ENCODE assay signal across 9 mouse cellular contexts in the genomic region with DNA sequence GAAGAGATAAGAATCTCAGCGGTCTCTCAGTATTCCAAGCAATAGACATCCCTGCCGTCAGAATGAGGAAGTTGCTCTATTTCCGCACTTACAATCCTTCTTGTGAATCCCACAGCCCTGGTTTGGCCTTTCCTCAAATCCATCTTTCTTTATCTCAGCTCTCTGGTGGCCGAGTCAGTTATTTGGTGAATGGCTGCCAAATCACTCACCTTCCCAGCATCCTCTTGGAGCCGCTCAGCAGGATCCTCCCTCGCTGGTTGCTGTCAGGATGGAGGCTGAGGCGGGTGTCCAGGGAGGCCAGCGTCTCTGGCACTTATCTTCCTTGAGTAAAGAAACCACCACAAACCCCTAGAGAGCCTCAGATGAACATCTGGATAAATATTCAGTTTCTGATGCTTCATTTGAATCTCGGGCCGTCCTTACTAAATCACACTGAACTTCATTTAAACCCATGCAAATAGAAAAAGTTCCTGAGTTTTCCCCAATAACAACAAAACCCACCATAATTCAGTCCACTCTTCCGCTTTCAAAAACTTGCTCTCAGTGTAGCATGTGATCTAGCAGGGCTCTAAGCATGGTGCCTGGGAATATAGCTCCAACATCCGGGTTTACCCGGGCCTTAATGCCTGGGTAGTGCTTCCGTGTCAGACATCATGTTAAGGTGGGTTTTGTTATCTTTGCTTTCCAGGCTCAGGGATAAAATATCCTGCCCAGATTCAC.
DNase-seq lines count a peak whose midpoint lies in the region; ATAC-seq and TF ChIP-seq lines count a peak whose summit lies in the region.
"Had no signal": no experiment of that assay in that cellular context is flagged by ENCODE, and none has a peak within 500 bp of the region (broad histone marks: within the 10 kb centered on the region; RNA-seq: fewer than 3 reads in every experiment).

No protein-coding gene starts in this region.

- H3K9ac ChIP-seq in liver, embryonic 12.5 days: no peak overlapping the region
- H3K9ac ChIP-seq in embryonic facial prominence, embryonic 15.5 days: no peak overlapping the region
- H3K9ac ChIP-seq in lung, postnatal 0 days (replicated peaks; ENCODE audit: low read depth): no peak overlapping the region
- H3K9ac ChIP-seq: neural tube, embryonic 12.5 days had no signal

- intact Hi-C loops in heart, postnatal 36 days (cut with DNase I): no loop called here

- no peak for TF ChIP-seq EP300 in lung, postnatal 0 days (IDR thresholded peaks at IDR 0.05)

- ATAC-seq in liver, embryonic 12.5 days: no peak
- ATAC-seq in embryonic facial prominence, embryonic 15.5 days (ENCODE audit: insufficient number of reproducible peaks, low FRiP score, low TSS enrichment, low read depth): 0 out of 2 replicates have a peak, but pooled peaks have one; percentile 47
- ATAC-seq in lung, postnatal 0 days: peak; percentile 39
- ATAC-seq in erythroblast, adult 5-6 weeks (replicated peaks; ENCODE audit: low FRiP score, poor library complexity, severe bottlenecking): no peak

- no peak overlapping the region for H3K27ac ChIP-seq in liver, embryonic 12.5 days
- peak overlapping the region; percentile 17; the same call in 1 of the 2 replicates for H3K27ac ChIP-seq in embryonic facial prominence, embryonic 15.5 days (replicated peaks)
- no peak overlapping the region for H3K27ac ChIP-seq in lung, postnatal 0 days (ENCODE audit: low read length)
- H3K27ac ChIP-seq: neural tube, embryonic 12.5 days had no signal

- WGBS in liver, embryonic 12.5 days (ENCODE audit: insufficient replicate concordance): 34% methylated on average over 14 of the region's 14 CpGs
- 54% methylated on average over 14 of the region's 14 CpGs for WGBS in embryonic facial prominence, embryonic 15.5 days
- 43% methylated on average over 14 of the region's 14 CpGs for WGBS in lung, postnatal 0 days

- H3K9me3 ChIP-seq in liver, embryonic 12.5 days (replicated peaks): no peaks in the 10 kb centered on the region
- H3K9me3 ChIP-seq in embryonic facial prominence, embryonic 15.5 days (replicated peaks): no peaks in the 10 kb centered on the region
- no peaks in the 10 kb centered on the region for H3K9me3 ChIP-seq in lung, postnatal 0 days (ENCODE audit: low read length)
- H3K9me3 ChIP-seq: neural tube, embryonic 12.5 days had no signal

- H3K4me3 ChIP-seq in liver, embryonic 12.5 days: no peak overlapping the region
- no peak overlapping the region for H3K4me3 ChIP-seq in embryonic facial prominence, embryonic 15.5 days (replicated peaks)
- no peak overlapping the region for H3K4me3 ChIP-seq in lung, postnatal 0 days (ENCODE audit: low read depth, low read length)
- H3K4me3 ChIP-seq: neural tube, embryonic 12.5 days had no signal

- H3K4me1 ChIP-seq in liver, embryonic 12.5 days: peaks cover 10% of the 10 kb centered on the region; the same call in 1 of the 2 replicates
- peaks cover 9% of the 10 kb centered on the region; the same call in 1 of the 2 replicates for H3K4me1 ChIP-seq in embryonic facial prominence, embryonic 15.5 days
- no peaks in the 10 kb centered on the region for H3K4me1 ChIP-seq in lung, postnatal 0 days (ENCODE audit: insufficient read depth, low read depth, low read length)
- H3K4me1 ChIP-seq: neural tube, embryonic 12.5 days had no signal

- no peak for TF ChIP-seq CTCF in lung, postnatal 0 days (IDR thresholded peaks at IDR 0.05)

- DNase-seq in liver: peak; percentile 26
- DNase-seq in heart, postnatal 36 days: peak; percentile 28 to 40
- peak; percentile 61 for DNase-seq in lung, postnatal 0 days (ENCODE audit: low spot score)
- no peak for DNase-seq in B cell, adult 2 months
- no peak for DNase-seq in neural tube, embryonic 10.5 days (ENCODE audit: extremely low spot score, low spot score)

- no peaks in the 10 kb centered on the region for H3K27me3 ChIP-seq in liver, embryonic 12.5 days (replicated peaks)
- no peaks in the 10 kb centered on the region for H3K27me3 ChIP-seq in embryonic facial prominence, embryonic 15.5 days
- no peaks in the 10 kb centered on the region for H3K27me3 ChIP-seq in lung, postnatal 0 days (replicated peaks; ENCODE audit: insufficient read depth, low read length)
- H3K27me3 ChIP-seq: neural tube, embryonic 12.5 days had no signal

- no peaks in the 10 kb centered on the region for H3K36me3 ChIP-seq in liver, embryonic 12.5 days
- H3K36me3 ChIP-seq in embryonic facial prominence, embryonic 15.5 days: no peaks in the 10 kb centered on the region
- H3K36me3 ChIP-seq in lung, postnatal 0 days (ENCODE audit: insufficient read depth, low read length): no peaks in the 10 kb centered on the region
- H3K36me3 ChIP-seq: neural tube, embryonic 12.5 days had no signal

- no peak overlapping the region for H3K4me2 ChIP-seq in liver, embryonic 12.5 days
- no peak overlapping the region for H3K4me2 ChIP-seq in embryonic facial prominence, embryonic 15.5 days (replicated peaks)
- no peak overlapping the region for H3K4me2 ChIP-seq in lung, postnatal 0 days (replicated peaks; ENCODE audit: low read depth, low read length)
- H3K4me2 ChIP-seq: neural tube, embryonic 12.5 days had no signal

Comparison
In these comparisons a context has a peak if more than half of its experiments do, and no peak if none do; other contexts are left out.
1. DNase-seq: peak in liver (single experiment), heart, postnatal 36 days (2 of 2) and lung, postnatal 0 days (single experiment); none in B cell, adult 2 months (0 of 2) and neural tube, embryonic 10.5 days (single experiment).
2. ATAC-seq: peak in embryonic facial prominence, embryonic 15.5 days (single experiment) and lung, postnatal 0 days (single experiment); none in liver, embryonic 12.5 days (single experiment) and erythroblast, adult 5-6 weeks (single experiment).